Mouse (Mus musculus): ENCODE measurements around the gene Itch.
"Not testable (repeated sequence)": the region's sequence is repeated elsewhere in the genome, so short reads cannot be mapped to it uniquely, and the experiment has no call there.

Itch gene

GRCm38 (mm10) chr2:155149296-155149695 is 16.0 kb downstream of the Itch start:
- not testable (repeated sequence) for DNase-seq (ENCODE audit: low spot score)

- no peak for DNase-seq (ENCODE audit: low spot score)
These were observed 74.1 kb downstream of the Itch start for GRCm38 (mm10) chr2:155207419-155207818.

- no peak for DNase-seq (ENCODE audit: low spot score)
These were observed 89.8 kb downstream of the Itch start for GRCm38 (mm10) chr2:155223145-155223544.

GRCm38 (mm10) chr2:155224721-155225120 is 91.4 kb downstream of the Itch start:
- DNase-seq (ENCODE audit: low spot score) = no peak

- DNase-seq (ENCODE audit: low spot score) = no peak
These were observed 102.5 kb downstream of the Itch start for GRCm38 (mm10) chr2:155235746-155236361.

GRCm38 (mm10) chr2:155236362-155236992 is 103.2 kb downstream of the Itch start, which contains the start of gene Dynlrb1:
TSS of gene Dynlrb1 (plus strand) at chr2:155236533.
- peak; percentile 98 for DNase-seq (ENCODE audit: low spot score)

- DNase-seq (ENCODE audit: low spot score) = no peak
These were observed 104.0 kb downstream of the Itch start for GRCm38 (mm10) chr2:155237276-155237675.

- DNase-seq (ENCODE audit: low spot score) = peak; percentile 41
These were observed 107.6 kb downstream of the Itch start for GRCm38 (mm10) chr2:155240915-155241314.

- DNase-seq (ENCODE audit: low spot score) = no peak
These were observed 109.1 kb downstream of the Itch start for GRCm38 (mm10) chr2:155242296-155242855.

- DNase-seq (ENCODE audit: low spot score) = no peak
These were observed 112.9 kb downstream of the Itch start for GRCm38 (mm10) chr2:155246231-155246630.

- no peak for DNase-seq (ENCODE audit: low spot score)
These were observed 114.9 kb downstream of the Itch start for GRCm38 (mm10) chr2:155248206-155248605.

- DNase-seq (ENCODE audit: low spot score) = no peak
These were observed 115.4 kb downstream of the Itch start for GRCm38 (mm10) chr2:155248718-155249117.

- DNase-seq (ENCODE audit: low spot score) = no peak
These were observed 116.3 kb downstream of the Itch start for GRCm38 (mm10) chr2:155249588-155249987.

GRCm38 (mm10) chr2:155265526-155265925 is 132.2 kb downstream of the Itch start:
- no peak for DNase-seq (ENCODE audit: low spot score)

GRCm38 (mm10) chr2:155266896-155267295 is 133.6 kb downstream of the Itch start:
- DNase-seq (ENCODE audit: low spot score) = no peak

- no peak for DNase-seq (ENCODE audit: low spot score)
These were observed 138.6 kb downstream of the Itch start for GRCm38 (mm10) chr2:155271957-155272356.

- DNase-seq (ENCODE audit: low spot score) = no peak
These were observed 139.3 kb downstream of the Itch start for GRCm38 (mm10) chr2:155272396-155273170.

- DNase-seq (ENCODE audit: low spot score) = no peak
These were observed 140.3 kb downstream of the Itch start for GRCm38 (mm10) chr2:155273603-155274002.

GRCm38 (mm10) chr2:155276195-155276594 is 142.9 kb downstream of the Itch start, which contains the start of gene Map1lc3a:
TSS of gene Map1lc3a (plus strand) at chr2:155276297.
- DNase-seq (ENCODE audit: low spot score) = peak; percentile 95
